Comparison of ENCODE assay signal across 13 mouse cellular contexts in genomic region chr7:122672981-122673380, GRCm38 (mm10). TPM values are rescaled to one million over a fixed set of nuclear protein-coding genes. Genes with fewer than 3 reads are reported as not detected.
DNase-seq lines count a peak whose midpoint lies in the region; ATAC-seq lines count a peak whose summit lies in the region.
"Had no signal": no experiment of that assay in that cellular context is flagged by ENCODE, and none has a peak within 500 bp of the region (broad histone marks: within the 10 kb centered on the region; RNA-seq: fewer than 3 reads in every experiment).

No protein-coding gene starts in this region.

- 51% methylated on average over 5 of the region's 5 CpGs for WGBS in hindbrain, embryonic 15.5 days
- WGBS in hindbrain, embryonic 10.5 days, result 57% methylated on average over 5 of the region's 5 CpGs
- 45% methylated on average over 5 of the region's 5 CpGs for WGBS in midbrain, embryonic 14.5 days

- peak overlapping the region; percentile 48 for H3K4me3 ChIP-seq in hindbrain, embryonic 15.5 days
- no peak overlapping the region for H3K4me3 ChIP-seq in hindbrain, embryonic 10.5 days
- H3K4me3 ChIP-seq in midbrain, embryonic 14.5 days (replicated peaks; ENCODE audit: low read depth, low read length), result peak overlapping the region; percentile 42
- H3K4me3 ChIP-seq: heart, embryonic 12.5 days; limb, embryonic 10.5 days had no signal

- H3K4me1 ChIP-seq in hindbrain, embryonic 15.5 days (replicated peaks), result peaks cover 15% of the 10 kb centered on the region
- peaks cover 10% of the 10 kb centered on the region for H3K4me1 ChIP-seq in hindbrain, embryonic 10.5 days (replicated peaks)
- no peaks in the 10 kb centered on the region for H3K4me1 ChIP-seq in midbrain, embryonic 14.5 days (ENCODE audit: control insufficient read depth, insufficient read depth, low read length)
- H3K4me1 ChIP-seq: limb, embryonic 10.5 days had no signal

- no peaks in the 10 kb centered on the region for H3K27me3 ChIP-seq in hindbrain, embryonic 15.5 days
- peaks cover 22% of the 10 kb centered on the region for H3K27me3 ChIP-seq in hindbrain, embryonic 10.5 days (ENCODE audit: insufficient read depth, poor library complexity, severe bottlenecking)
- 0 out of 2 replicates have a peak, but pooled peaks cover 3% of the 10 kb centered on the region for H3K27me3 ChIP-seq in midbrain, embryonic 14.5 days (ENCODE audit: control insufficient read depth, insufficient read depth, low read length)

- H3K9ac ChIP-seq in hindbrain, embryonic 15.5 days, result no peak overlapping the region; the same call in 1 of the 2 replicates
- no peak overlapping the region for H3K9ac ChIP-seq in midbrain, embryonic 14.5 days (replicated peaks; ENCODE audit: low read length)
- H3K9ac ChIP-seq: heart, embryonic 12.5 days had no signal

- no peak for ATAC-seq in hindbrain, embryonic 15.5 days (ENCODE audit: low FRiP score, low read depth)
- ATAC-seq in midbrain, embryonic 14.5 days (ENCODE audit: low FRiP score, low TSS enrichment), result no peak
- ATAC-seq in megakaryocyte progenitor cell, adult 5-6 weeks (replicated peaks; ENCODE audit: poor library complexity), result no peak

- no peaks in the 10 kb centered on the region for H3K9me3 ChIP-seq in hindbrain, embryonic 15.5 days
- H3K9me3 ChIP-seq in hindbrain, embryonic 10.5 days, result no peaks in the 10 kb centered on the region
- H3K9me3 ChIP-seq in midbrain, embryonic 14.5 days (ENCODE audit: control insufficient read depth, low read length), result no peaks in the 10 kb centered on the region
- H3K9me3 ChIP-seq: limb, embryonic 10.5 days had no signal

- no peak overlapping the region for H3K27ac ChIP-seq in hindbrain, embryonic 15.5 days (replicated peaks)
- no peak overlapping the region for H3K27ac ChIP-seq in hindbrain, embryonic 10.5 days
- no peak overlapping the region for H3K27ac ChIP-seq in midbrain, embryonic 14.5 days (replicated peaks; ENCODE audit: low read depth, low read length)
- H3K27ac ChIP-seq: kidney, postnatal 0 days; limb, embryonic 10.5 days had no signal

- H3K4me2 ChIP-seq in hindbrain, embryonic 15.5 days, result peak overlapping the region; percentile 90
- peak overlapping the region; percentile 70 for H3K4me2 ChIP-seq in midbrain, embryonic 14.5 days (ENCODE audit: low read length)
- H3K4me2 ChIP-seq: heart, embryonic 12.5 days had no signal

- no peak for DNase-seq in hindbrain, embryonic 10.5 days (ENCODE audit: low spot score)
- DNase-seq in 3T3-L1 (ENCODE audit: low read depth, low spot score), result peak; percentile 6
- peak; percentile 87 for DNase-seq in brain, adult 2 months (ENCODE audit: low read depth, low spot score)
- peak; percentile 20 for DNase-seq in midbrain, embryonic 14.5 days
- DNase-seq in gastrocnemius, postnatal 25 days, result no peak
- DNase-seq in gastrocnemius, postnatal 36 days, result no peak
- DNase-seq: adrenal gland, postnatal 25 days; cerebellum, adult 9-10 months had no signal

- intact Hi-C loops in gastrocnemius, postnatal 36 days (cut with DNase I), result no loop called here

- no peaks in the 10 kb centered on the region for H3K36me3 ChIP-seq in hindbrain, embryonic 15.5 days
- H3K36me3 ChIP-seq in hindbrain, embryonic 10.5 days, result no peaks in the 10 kb centered on the region
- H3K36me3 ChIP-seq in midbrain, embryonic 14.5 days (ENCODE audit: control insufficient read depth, insufficient read depth, low read length), result no peaks in the 10 kb centered on the region
- H3K36me3 ChIP-seq: heart, embryonic 12.5 days; limb, embryonic 10.5 days had no signal

RNA-seq across cellular contexts. Expression of gene Cacng3, which starts 2.7 kb away (rescaled TPM):
- 22.3 and 24.8 TPM in 2 replicates for polyA plus RNA-seq in hindbrain, embryonic 15.5 days (2015; fragmentation: Nextera tagmentation; extraction: Ambion mirVana)
- polyA plus RNA-seq in hindbrain, embryonic 10.5 days (2016; fragmentation: Nextera tagmentation; extraction: Ambion mirVana), result 0.22 and 0.80 TPM in 2 replicates
- polyA plus RNA-seq in midbrain, embryonic 14.5 days (2014; fragmentation: Nextera tagmentation; extraction: Ambion mirVana), result 17.2 and 17.4 TPM in 2 replicates
- not detected for total RNA-seq in gastrocnemius, postnatal 25 days (2021)
- total RNA-seq in gastrocnemius, postnatal 36 days (2021), result not detected
- total RNA-seq in megakaryocyte progenitor cell, adult 5-6 weeks (2015), result not detected in 2 replicates
- not detected in 2 replicates for total RNA-seq in megakaryocyte progenitor cell, adult 5-6 weeks (2017)
- polyA plus RNA-seq: heart, embryonic 12.5 days; kidney, postnatal 0 days; limb, embryonic 10.5 days had no signal

Comparison
In these comparisons a context has a peak if more than half of its experiments do, and no peak if none do; other contexts are left out.
1. DNase-seq: peak in 3T3-L1 (single experiment), brain, adult 2 months (single experiment) and midbrain, embryonic 14.5 days (single experiment); none in hindbrain, embryonic 10.5 days (single experiment), gastrocnemius, postnatal 25 days (single experiment) and gastrocnemius, postnatal 36 days (0 of 2).